Mouse (Mus musculus): Measurements from ENCODE around the gene Spata6. TPM values are rescaled to one million over a fixed set of nuclear protein-coding genes. Genes with fewer than 3 reads are reported as not detected.
A peak's percentile ranks its signal among the peaks of the same experiment; 100 is the strongest.

The Spata6 gene
- 29.0 and 29.4 TPM in 2 replicates for polyA plus RNA-seq (2014; fragmentation: Nextera tagmentation; extraction: Ambion mirVana)

DNA sequence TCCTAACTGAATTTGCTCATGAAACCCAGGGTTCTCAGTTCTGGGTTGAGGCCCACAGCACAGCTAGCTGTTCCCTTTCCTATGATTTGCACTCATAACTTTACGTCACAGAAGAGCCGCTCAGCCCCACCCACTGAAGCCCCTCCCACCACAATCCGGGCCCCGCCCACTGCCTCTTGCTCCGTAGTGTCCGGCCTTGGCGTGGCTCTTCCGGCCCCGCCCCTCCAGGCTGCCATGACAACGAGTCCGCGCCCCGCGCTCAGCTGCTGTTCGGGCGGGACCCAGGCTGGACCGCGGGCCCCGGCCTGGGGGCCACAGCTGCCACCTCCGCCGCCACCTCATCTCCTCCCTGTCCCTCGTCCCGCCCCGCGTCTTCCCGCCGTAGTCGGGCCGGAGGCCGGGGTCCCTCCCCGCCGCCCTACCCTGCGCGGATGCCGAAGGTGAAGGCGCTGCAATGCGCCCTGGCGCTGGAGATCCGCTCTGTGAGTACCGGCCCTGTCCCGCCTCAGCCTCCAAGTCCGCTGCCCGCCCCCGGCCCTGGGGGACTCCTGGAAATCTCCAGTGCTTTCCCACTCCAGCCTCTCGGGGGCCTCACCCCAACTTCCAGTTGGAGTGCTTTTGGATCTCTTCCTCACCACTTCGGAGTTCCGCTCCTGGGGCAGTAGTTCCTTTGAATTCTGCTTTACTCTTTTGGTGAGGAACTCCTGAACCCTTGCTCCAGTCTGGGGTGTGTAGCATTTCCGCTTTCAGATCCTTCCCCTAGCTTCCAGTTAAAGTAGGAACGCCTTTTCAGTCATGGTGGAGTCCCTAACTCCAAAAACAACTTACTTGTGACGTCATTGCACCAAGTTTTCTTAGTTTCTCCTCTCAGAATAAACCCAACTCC is at the start of gene Spata6:
Gene Spata6 (plus strand): TSS at position 209 of the 886 bp plus-strand sequence.
- Histone ChIP-seq H3K9ac (ENCODE audit: low read depth, low read length) (peak within 1 kb of the TSS; percentile 79), H3K36me3 (ENCODE audit: control insufficient read depth, insufficient read depth, low read length) (no peaks in the 10 kb centered on the region; the same call in 1 of the 2 replicates), H3K4me1 (ENCODE audit: control insufficient read depth, insufficient read depth, low read length) (peaks cover 7% of the 10 kb centered on the region), H3K27ac (ENCODE audit: low read depth, low read length) (peak within 1 kb of the TSS; percentile 76), H3K27me3 (ENCODE audit: control insufficient read depth, insufficient read depth, low read length) (no peaks in the 10 kb centered on the region), H3K4me3 (ENCODE audit: low read length) (peak within 1 kb of the TSS; percentile 93), H3K4me2 (replicated peaks; ENCODE audit: low read depth, low read length) (peak within 1 kb of the TSS; percentile 63), H3K9me3 (ENCODE audit: control insufficient read depth, low read length) (no peaks in the 10 kb centered on the region)
- WGBS = under 1% methylated on average over 50 of the region's 50 CpGs
- peak; percentile 98 for ATAC-seq (ENCODE audit: low FRiP score, low TSS enrichment)

DNA sequence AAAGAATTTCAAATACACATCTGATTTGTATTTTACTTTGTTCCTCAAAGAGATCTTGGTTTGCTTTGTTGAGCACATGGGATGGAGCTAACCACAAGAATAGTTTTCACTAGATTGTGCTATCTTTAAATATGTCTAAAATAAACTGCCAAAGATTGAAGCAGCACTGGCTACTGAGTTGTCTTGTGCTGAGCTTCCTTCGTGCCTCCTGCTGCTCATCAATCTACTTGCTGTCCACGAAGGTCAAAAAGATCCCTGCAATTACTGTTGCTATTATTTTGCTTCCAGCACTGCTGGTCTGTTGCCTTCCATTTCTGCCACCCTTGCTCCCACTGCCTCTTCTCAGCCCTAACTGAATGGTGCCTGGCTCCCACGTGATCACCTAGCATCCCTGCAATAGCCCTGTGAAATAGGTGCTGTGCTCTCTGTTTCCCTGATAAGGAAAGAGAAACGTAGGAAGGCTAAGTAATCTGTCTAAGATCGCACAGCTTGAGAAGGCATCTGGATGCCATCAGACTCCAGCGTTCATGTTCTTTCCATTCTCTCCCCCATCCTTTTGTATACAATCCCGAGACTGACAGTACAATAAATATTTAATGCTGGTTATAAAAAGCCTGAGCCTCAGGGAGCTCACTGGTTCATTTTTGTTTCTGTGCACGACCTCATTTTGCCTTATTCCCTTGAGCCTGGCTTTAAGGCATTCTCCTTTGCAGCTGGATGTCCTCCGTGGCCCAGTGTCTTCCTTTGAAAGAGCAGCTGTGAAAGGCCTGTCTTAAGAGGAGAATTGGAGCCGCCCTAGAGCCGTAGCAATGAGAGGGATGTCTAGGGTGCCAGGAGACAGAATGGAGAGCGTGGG is 49.0 kb upstream of the Spata6 start:
- Histone ChIP-seq H3K4me1 (ENCODE audit: control insufficient read depth, insufficient read depth, low read length) (peaks cover 3% of the 10 kb centered on the region; the same call in 1 of the 2 replicates), H3K9me3 (ENCODE audit: control insufficient read depth, low read length) (no peaks in the 10 kb centered on the region), H3K27ac (ENCODE audit: low read depth, low read length) (peak overlapping the region; percentile 55), H3K36me3 (ENCODE audit: control insufficient read depth, insufficient read depth, low read length) (no peaks in the 10 kb centered on the region), H3K4me2 (replicated peaks; ENCODE audit: low read depth, low read length) (no peak overlapping the region; the same call in 1 of the 2 replicates), H3K27me3 (ENCODE audit: control insufficient read depth, insufficient read depth, low read length) (no peaks in the 10 kb centered on the region), H3K4me3 (ENCODE audit: low read length) (no peak overlapping the region), H3K9ac (ENCODE audit: low read depth, low read length) (no peak overlapping the region)
- peak; percentile 74; the same call in 1 of the 2 replicates for ATAC-seq (ENCODE audit: low FRiP score, low TSS enrichment)
- WGBS = 23% methylated on average over 12 of the region's 12 CpGs

DNA sequence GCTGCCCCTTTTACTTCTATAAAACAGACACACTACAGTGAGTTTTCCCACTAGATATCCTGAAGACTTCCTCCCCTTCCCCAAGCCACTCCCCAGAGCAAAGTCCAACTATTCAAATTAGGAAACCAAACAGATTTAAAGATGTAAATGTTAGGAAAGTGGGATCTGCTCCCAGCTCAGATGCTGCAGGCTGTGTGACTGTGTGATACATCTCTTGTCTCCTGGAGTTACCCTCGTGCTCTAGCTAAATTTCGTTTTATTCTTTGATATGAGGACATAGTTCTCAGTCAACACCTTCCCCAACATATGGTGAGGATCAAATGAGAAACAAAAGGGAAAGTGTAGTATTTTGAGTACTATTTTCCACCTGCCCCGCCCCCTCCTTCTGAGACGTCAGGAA is 48.3 kb upstream of the Spata6 start:
- ATAC-seq (ENCODE audit: low FRiP score, low TSS enrichment) = no peak

DNA sequence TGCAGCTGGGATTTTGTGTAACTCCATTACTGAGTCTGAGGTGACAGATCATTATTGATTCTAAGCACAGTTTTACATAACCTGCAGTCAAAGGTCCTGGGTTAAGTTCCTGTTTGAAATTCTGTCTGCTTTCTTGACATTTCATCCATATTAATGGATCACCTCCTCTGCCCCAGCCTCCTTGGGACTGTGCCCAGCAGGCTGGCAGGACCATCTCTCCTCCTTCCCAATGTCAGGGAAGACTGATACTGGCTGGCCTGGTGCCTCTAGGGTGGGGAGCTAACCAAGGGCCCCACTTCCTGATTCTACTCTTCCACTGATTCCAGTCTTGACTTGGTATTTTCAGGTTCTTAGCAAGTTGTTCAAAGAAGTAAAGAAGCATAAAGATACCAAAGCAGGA is 45.9 kb upstream of the Spata6 start:
- Histone ChIP-seq H3K27me3 (ENCODE audit: control insufficient read depth, insufficient read depth, low read length) (no peaks in the 10 kb centered on the region), H3K27ac (ENCODE audit: low read depth, low read length) (no peak overlapping the region), H3K4me3 (ENCODE audit: low read length) (no peak overlapping the region), H3K9me3 (ENCODE audit: control insufficient read depth, low read length) (no peaks in the 10 kb centered on the region), H3K36me3 (ENCODE audit: control insufficient read depth, insufficient read depth, low read length) (no peaks in the 10 kb centered on the region), H3K9ac (ENCODE audit: low read depth, low read length) (no peak overlapping the region), H3K4me1 (ENCODE audit: control insufficient read depth, insufficient read depth, low read length) (peaks cover 3% of the 10 kb centered on the region; the same call in 1 of the 2 replicates), H3K4me2 (replicated peaks; ENCODE audit: low read depth, low read length) (no peak overlapping the region)
- ATAC-seq (ENCODE audit: low FRiP score, low TSS enrichment) = no peak

More for the DNA sequence above, 48.3 kb upstream of the Spata6 start:
- no peaks in the 10 kb centered on the region for H3K27me3 ChIP-seq (ENCODE audit: control insufficient read depth, insufficient read depth, low read length)
- H3K4me3 ChIP-seq (ENCODE audit: low read length) = no peak overlapping the region
- no peak overlapping the region for H3K9ac ChIP-seq (ENCODE audit: low read depth, low read length)
- H3K36me3 ChIP-seq (ENCODE audit: control insufficient read depth, insufficient read depth, low read length) = no peaks in the 10 kb centered on the region
- no peaks in the 10 kb centered on the region for H3K9me3 ChIP-seq (ENCODE audit: control insufficient read depth, low read length)
- H3K27ac ChIP-seq (ENCODE audit: low read depth, low read length) = peak overlapping the region; percentile 55
- 43% methylated on average over 4 of the region's 4 CpGs for WGBS
- H3K4me2 ChIP-seq (replicated peaks; ENCODE audit: low read depth, low read length) = no peak overlapping the region
- H3K4me1 ChIP-seq (ENCODE audit: control insufficient read depth, insufficient read depth, low read length) = peaks cover 3% of the 10 kb centered on the region; the same call in 1 of the 2 replicates

DNA sequence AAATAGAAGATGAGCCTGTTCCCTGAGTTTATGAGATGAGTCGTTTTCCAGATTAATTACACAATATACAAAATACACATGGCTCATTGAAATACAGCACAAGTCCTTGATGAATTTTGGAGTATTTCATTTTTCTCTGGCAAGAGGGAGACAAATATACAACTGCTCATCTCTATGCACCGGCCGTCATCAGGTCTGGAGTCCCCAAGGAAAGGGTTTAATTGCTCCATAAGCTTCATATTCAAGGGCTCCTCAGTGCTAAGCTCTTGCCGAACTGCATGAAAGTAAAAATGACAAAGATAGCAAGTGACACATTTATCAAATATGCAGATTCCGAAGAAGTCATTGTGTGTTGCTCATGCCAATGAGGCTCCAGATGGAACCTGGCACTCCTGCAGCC is 37.9 kb upstream of the Spata6 start:
- Histone ChIP-seq H3K9me3 (ENCODE audit: control insufficient read depth, low read length) (no peaks in the 10 kb centered on the region), H3K36me3 (ENCODE audit: control insufficient read depth, insufficient read depth, low read length) (no peaks in the 10 kb centered on the region), H3K27me3 (ENCODE audit: control insufficient read depth, insufficient read depth, low read length) (no peaks in the 10 kb centered on the region), H3K4me2 (replicated peaks; ENCODE audit: low read depth, low read length) (no peak overlapping the region), H3K27ac (ENCODE audit: low read depth, low read length) (no peak overlapping the region), H3K9ac (ENCODE audit: low read depth, low read length) (no peak overlapping the region), H3K4me3 (ENCODE audit: low read length) (no peak overlapping the region), H3K4me1 (ENCODE audit: control insufficient read depth, insufficient read depth, low read length) (no peaks in the 10 kb centered on the region)
- WGBS = 88% methylated on average over 5 of the region's 5 CpGs
- ATAC-seq (ENCODE audit: low FRiP score, low TSS enrichment) = no peak

DNA sequence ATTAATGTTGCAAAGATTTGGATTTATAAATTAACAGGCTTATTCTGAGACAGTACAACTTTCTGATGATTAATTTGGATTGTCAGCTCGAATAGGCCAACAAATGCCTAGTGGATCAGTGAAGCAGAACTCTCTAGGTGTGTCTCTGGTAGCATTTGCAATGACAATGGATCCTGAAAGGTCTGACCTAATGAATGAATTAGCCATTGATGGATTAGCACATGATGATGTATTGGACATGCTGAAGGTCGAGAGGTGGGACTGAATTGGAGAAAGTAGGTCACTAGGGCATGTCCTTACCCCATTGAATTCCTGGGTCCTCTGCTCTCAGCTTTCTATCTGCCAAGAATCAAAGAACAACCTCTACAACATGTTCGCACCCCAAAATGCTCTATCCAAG is 37.0 kb upstream of the Spata6 start:
- Histone ChIP-seq H3K27me3 (ENCODE audit: control insufficient read depth, insufficient read depth, low read length) (no peaks in the 10 kb centered on the region), H3K9me3 (ENCODE audit: control insufficient read depth, low read length) (no peaks in the 10 kb centered on the region), H3K9ac (ENCODE audit: low read depth, low read length) (no peak overlapping the region), H3K4me3 (ENCODE audit: low read length) (no peak overlapping the region), H3K27ac (ENCODE audit: low read depth, low read length) (no peak overlapping the region), H3K36me3 (ENCODE audit: control insufficient read depth, insufficient read depth, low read length) (no peaks in the 10 kb centered on the region), H3K4me1 (ENCODE audit: control insufficient read depth, insufficient read depth, low read length) (no peaks in the 10 kb centered on the region), H3K4me2 (replicated peaks; ENCODE audit: low read depth, low read length) (no peak overlapping the region)
- ATAC-seq (ENCODE audit: low FRiP score, low TSS enrichment) = no peak
- WGBS = 75% methylated on average over 3 of the region's 3 CpGs

DNA sequence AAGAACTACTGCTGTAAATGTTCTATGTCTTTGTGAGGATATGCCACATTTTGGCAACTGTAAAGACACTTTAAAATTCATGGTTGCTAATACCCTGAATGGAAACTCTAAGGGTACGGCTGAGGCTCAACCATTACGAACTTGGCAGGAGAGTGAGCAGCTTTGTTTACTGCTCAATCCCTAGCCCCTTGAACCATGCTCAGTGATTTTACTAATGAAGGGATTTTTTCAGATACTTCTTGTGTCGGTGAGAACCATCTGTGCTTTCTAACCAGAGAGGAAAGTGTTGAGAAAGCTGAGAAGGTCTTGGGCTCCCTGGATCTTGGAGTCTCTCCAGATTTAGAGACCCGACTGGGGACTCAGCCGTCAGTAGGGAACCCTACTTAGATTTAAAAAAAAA is 35.9 kb upstream of the Spata6 start:
- 63% methylated on average over 5 of the region's 5 CpGs for WGBS

DNA sequence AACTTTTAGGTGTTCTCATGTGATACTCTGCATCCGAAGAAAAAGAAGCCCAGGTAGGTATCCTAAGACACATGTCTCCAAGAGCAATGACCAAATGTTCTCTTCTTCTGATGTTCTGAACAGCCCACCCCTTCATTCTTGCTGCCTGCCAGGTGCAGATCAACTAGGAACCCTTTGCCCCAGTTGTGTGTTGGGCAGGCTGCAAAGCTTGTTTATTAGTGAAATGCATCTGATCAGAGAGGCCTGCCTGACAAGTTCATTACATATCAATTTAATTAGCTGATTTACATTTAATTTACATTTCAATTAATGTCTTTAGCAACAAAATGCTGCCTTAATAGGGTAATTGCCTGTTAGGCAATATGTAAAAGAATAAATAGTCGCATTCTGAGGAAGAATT is 33.8 kb upstream of the Spata6 start:
- Histone ChIP-seq H3K9me3 (ENCODE audit: control insufficient read depth, low read length) (no peaks in the 10 kb centered on the region), H3K27me3 (ENCODE audit: control insufficient read depth, insufficient read depth, low read length) (no peaks in the 10 kb centered on the region), H3K4me1 (ENCODE audit: control insufficient read depth, insufficient read depth, low read length) (no peaks in the 10 kb centered on the region), H3K36me3 (ENCODE audit: control insufficient read depth, insufficient read depth, low read length) (no peaks in the 10 kb centered on the region), H3K4me3 (ENCODE audit: low read length) (no peak overlapping the region), H3K27ac (ENCODE audit: low read depth, low read length) (no peak overlapping the region), H3K4me2 (replicated peaks; ENCODE audit: low read depth, low read length) (no peak overlapping the region), H3K9ac (ENCODE audit: low read depth, low read length) (no peak overlapping the region)
- ATAC-seq (ENCODE audit: low FRiP score, low TSS enrichment) = no peak
- 83% methylated on average over 2 of the region's 2 CpGs for WGBS

More for the DNA sequence above, 35.9 kb upstream of the Spata6 start:
- no peak overlapping the region for H3K9ac ChIP-seq (ENCODE audit: low read depth, low read length)
- no peak overlapping the region for H3K4me2 ChIP-seq (replicated peaks; ENCODE audit: low read depth, low read length)
- ATAC-seq (ENCODE audit: low FRiP score, low TSS enrichment) = no peak
- H3K9me3 ChIP-seq (ENCODE audit: control insufficient read depth, low read length) = no peaks in the 10 kb centered on the region
- no peaks in the 10 kb centered on the region for H3K27me3 ChIP-seq (ENCODE audit: control insufficient read depth, insufficient read depth, low read length)
- no peak overlapping the region for H3K27ac ChIP-seq (ENCODE audit: low read depth, low read length)
- no peaks in the 10 kb centered on the region for H3K36me3 ChIP-seq (ENCODE audit: control insufficient read depth, insufficient read depth, low read length)
- no peaks in the 10 kb centered on the region for H3K4me1 ChIP-seq (ENCODE audit: control insufficient read depth, insufficient read depth, low read length)
- H3K4me3 ChIP-seq (ENCODE audit: low read length) = no peak overlapping the region
